ENCODE assay signal across 28 mouse cellular contexts in genomic region chr7:104216011-104216535, GRCm38 (mm10). TPM values are rescaled to one million over a fixed set of nuclear protein-coding genes. Genes with fewer than 3 reads are reported as not detected.
DNase-seq lines count a peak whose midpoint lies in the region; ATAC-seq and TF ChIP-seq lines count a peak whose summit lies in the region.
"Had no signal": no experiment of that assay in that cellular context is flagged by ENCODE, and none has a peak within 500 bp of the region (broad histone marks: within the 10 kb centered on the region; RNA-seq: fewer than 3 reads in every experiment).

No protein-coding gene starts in this region.

- no peak overlapping the region for H3K4me3 ChIP-seq in lung, postnatal 0 days (ENCODE audit: low read depth, low read length)
- H3K4me3 ChIP-seq in ES-Bruce4 (ENCODE audit: low read depth, low read length) = no peak overlapping the region
- H3K4me3 ChIP-seq: embryonic facial prominence, embryonic 10.5 days; forebrain, embryonic 13.5 days; gastrocnemius, adult 2 months; heart, embryonic 10.5 days; hindbrain, embryonic 13.5 days had no signal

- no peaks in the 10 kb centered on the region for H3K36me3 ChIP-seq in lung, postnatal 0 days (ENCODE audit: insufficient read depth, low read length)
- H3K36me3 ChIP-seq in ES-Bruce4 (ENCODE audit: control insufficient read depth, insufficient read depth, low read length, poor library complexity, severe bottlenecking) = peaks cover 2% of the 10 kb centered on the region
- H3K36me3 ChIP-seq: embryonic facial prominence, embryonic 10.5 days; heart, embryonic 10.5 days; hindbrain, embryonic 13.5 days had no signal

- H3K27ac ChIP-seq in lung, postnatal 0 days (ENCODE audit: low read length) = no peak overlapping the region
- H3K27ac ChIP-seq in ES-Bruce4 (ENCODE audit: insufficient read depth, low read length) = peak overlapping the region; percentile 49
- H3K27ac ChIP-seq: embryonic facial prominence, embryonic 10.5 days; forebrain, embryonic 13.5 days; gastrocnemius, adult 2 months; heart, embryonic 10.5 days; hindbrain, embryonic 13.5 days; hindbrain, postnatal 0 days had no signal

- TF ChIP-seq POLR2A in ES-Bruce4 (IDR thresholded peaks at IDR 0.05; ENCODE audit: insufficient read depth, low read length) = no peak

- H3K9ac ChIP-seq in lung, postnatal 0 days (replicated peaks; ENCODE audit: low read depth) = no peak overlapping the region
- no peak overlapping the region for H3K9ac ChIP-seq in ES-Bruce4 (ENCODE audit: low read depth, poor library complexity, severe bottlenecking)
- H3K9ac ChIP-seq: forebrain, embryonic 13.5 days; hindbrain, embryonic 13.5 days had no signal

- DNase-seq in lung, postnatal 0 days (ENCODE audit: low spot score) = peak; percentile 29
- no peak for DNase-seq in lung, adult 18-20 months
- peak; percentile 49 for DNase-seq in ZHBTc4 (ENCODE audit: low read depth, low spot score)
- no peak for DNase-seq in adrenal gland, adult (ENCODE audit: inconsistent age in 2 of 2, low spot score in 1 of 2)
- no peak for DNase-seq in urinary bladder, postnatal 25 days (ENCODE audit: low spot score)
- no peak for DNase-seq in kidney, postnatal 25 days
- DNase-seq: adrenal gland, adult 8-10 months; cerebellum, adult 11-12 months; cerebellum, adult 9-10 months; cerebellum, postnatal 25 days; gastrocnemius, adult 2 months; gastrocnemius, postnatal 25 days; heart, adult 18-20 months; heart, postnatal 10 days had no signal

- WGBS in lung, postnatal 0 days = 46% methylated on average over 1 of the region's 1 CpGs

- H3K9me3 ChIP-seq in lung, postnatal 0 days (ENCODE audit: low read length) = no peaks in the 10 kb centered on the region
- no peaks in the 10 kb centered on the region for H3K9me3 ChIP-seq in ES-Bruce4 (replicated peaks; ENCODE audit: control insufficient read depth, insufficient read depth, low read length, poor library complexity, severe bottlenecking)
- H3K9me3 ChIP-seq: embryonic facial prominence, embryonic 10.5 days; forebrain, embryonic 13.5 days; heart, embryonic 10.5 days; hindbrain, embryonic 13.5 days had no signal

- no peak overlapping the region for H3K4me2 ChIP-seq in lung, postnatal 0 days (replicated peaks; ENCODE audit: low read depth, low read length)
- H3K4me2 ChIP-seq: forebrain, embryonic 13.5 days; hindbrain, embryonic 13.5 days had no signal

- no peak for ATAC-seq in lung, postnatal 0 days
- peak; percentile 73 for ATAC-seq in megakaryocyte progenitor cell, adult 5-6 weeks (replicated peaks; ENCODE audit: poor library complexity)
- ATAC-seq: forebrain, embryonic 13.5 days; hindbrain, postnatal 0 days had no signal

- no peaks in the 10 kb centered on the region; the same call in 1 of the 2 replicates for H3K4me1 ChIP-seq in lung, postnatal 0 days (ENCODE audit: insufficient read depth, low read depth, low read length)
- H3K4me1 ChIP-seq in ES-Bruce4 (ENCODE audit: control insufficient read depth, insufficient read depth, low read length) = peaks cover 4% of the 10 kb centered on the region
- H3K4me1 ChIP-seq: heart, embryonic 10.5 days had no signal

- TF ChIP-seq EP300 in lung, postnatal 0 days (IDR thresholded peaks at IDR 0.05) = no peak
- TF ChIP-seq EP300 in ES-Bruce4 (IDR thresholded peaks at IDR 0.05; ENCODE audit: insufficient read depth, low read depth, low read length) = no peak

- TF ChIP-seq CTCF in lung, postnatal 0 days (IDR thresholded peaks at IDR 0.05) = no peak
- TF ChIP-seq CTCF in ES-Bruce4 (IDR thresholded peaks at IDR 0.05; ENCODE audit: low read depth, low read length) = no peak

- no peaks in the 10 kb centered on the region for H3K27me3 ChIP-seq in lung, postnatal 0 days (replicated peaks; ENCODE audit: insufficient read depth, low read length)
- H3K27me3 ChIP-seq in ES-Bruce4 (ENCODE audit: control insufficient read depth, insufficient read depth, low read length, poor library complexity, severe bottlenecking) = no peaks in the 10 kb centered on the region
- H3K27me3 ChIP-seq: forebrain, embryonic 13.5 days had no signal

RNA-seq across cellular contexts. Expression of gene Trim6, which starts 2.5 kb away (rescaled TPM):
- polyA plus RNA-seq in lung, postnatal 0 days (2015; fragmentation: Nextera tagmentation; extraction: Ambion mirVana) = 0.61 and 1.1 TPM in 2 replicates
- 119 and 128 TPM in 2 replicates for polyA plus RNA-seq in ES-Bruce4 (2011; ENCODE audit: insufficient read depth, insufficient read length, low read depth, missing spikeins)
- total RNA-seq in megakaryocyte progenitor cell, adult 5-6 weeks (2015) = 2.3 and 3.7 TPM in 2 replicates
- total RNA-seq in megakaryocyte progenitor cell, adult 5-6 weeks (2017) = 2.1 and 2.5 TPM in 2 replicates
- total RNA-seq: MEL had no signal

RNA-seq across cellular contexts. Expression of gene Olfr649, which starts 20.3 kb away (rescaled TPM):
- not detected in 2 replicates for polyA plus RNA-seq in lung, postnatal 0 days (2015; fragmentation: Nextera tagmentation; extraction: Ambion mirVana)
- polyA plus RNA-seq in ES-Bruce4 (2011; ENCODE audit: insufficient read depth, insufficient read length, low read depth, missing spikeins) = not detected in 2 replicates
- not detected in 2 replicates for total RNA-seq in megakaryocyte progenitor cell, adult 5-6 weeks (2015)
- not detected in 2 replicates for total RNA-seq in megakaryocyte progenitor cell, adult 5-6 weeks (2017)
- total RNA-seq: adrenal gland, adult 8-10 months; adrenal gland, postnatal 4 days; gastrocnemius, adult 2 months; gastrocnemius, postnatal 25 days; heart, adult 18-20 months; heart, postnatal 10 days; hematopoietic stem cell, adult 5-6 weeks; hindbrain, postnatal 0 days; MEL had no signal
- polyA plus RNA-seq: brain, embryonic 14.5 days; embryonic facial prominence, embryonic 10.5 days; embryonic facial prominence, embryonic 14.5 days; forebrain, embryonic 13.5 days; heart, embryonic 10.5 days; heart, embryonic 14.5 days; hindbrain, embryonic 13.5 days; hindbrain, postnatal 0 days; intestine, embryonic 14.5 days had no signal

RNA-seq across cellular contexts. Expression of gene Trim34a, which starts 28.2 kb away (rescaled TPM):
- polyA plus RNA-seq in lung, postnatal 0 days (2015; fragmentation: Nextera tagmentation; extraction: Ambion mirVana) = 6.5 and 7.3 TPM in 2 replicates
- polyA plus RNA-seq in ES-Bruce4 (2011; ENCODE audit: insufficient read depth, insufficient read length, low read depth, missing spikeins) = 10.6 and 11.6 TPM in 2 replicates
- total RNA-seq in megakaryocyte progenitor cell, adult 5-6 weeks (2015) = 8.6 and 10.9 TPM in 2 replicates
- 10.4 and 16.4 TPM in 2 replicates for total RNA-seq in megakaryocyte progenitor cell, adult 5-6 weeks (2017)

RNA-seq across cellular contexts. Expression of gene Olfr648, which starts 32.9 kb away (rescaled TPM):
- 0.13 TPM in 1 of 2 replicates, not detected in the other for polyA plus RNA-seq in lung, postnatal 0 days (2015; fragmentation: Nextera tagmentation; extraction: Ambion mirVana)
- polyA plus RNA-seq in ES-Bruce4 (2011; ENCODE audit: insufficient read depth, insufficient read length, low read depth, missing spikeins) = not detected in 2 replicates
- total RNA-seq in megakaryocyte progenitor cell, adult 5-6 weeks (2015) = not detected in 2 replicates
- total RNA-seq in megakaryocyte progenitor cell, adult 5-6 weeks (2017) = not detected in 2 replicates
- total RNA-seq: gastrocnemius, adult 2 months; gastrocnemius, postnatal 25 days; heart, adult 18-20 months; heart, postnatal 10 days; hematopoietic stem cell, adult 5-6 weeks; hindbrain, postnatal 0 days; MEL had no signal

RNA-seq across cellular contexts. Expression of gene Olfm5, which starts 51.4 kb away (rescaled TPM):
- polyA plus RNA-seq in lung, postnatal 0 days (2015; fragmentation: Nextera tagmentation; extraction: Ambion mirVana) = not detected in 2 replicates
- not detected in 2 replicates for polyA plus RNA-seq in ES-Bruce4 (2011; ENCODE audit: insufficient read depth, insufficient read length, low read depth, missing spikeins)
- 0.15 TPM in 1 of 2 replicates, not detected in the other for total RNA-seq in megakaryocyte progenitor cell, adult 5-6 weeks (2015)
- 0.17 TPM in 1 of 2 replicates, not detected in the other for total RNA-seq in megakaryocyte progenitor cell, adult 5-6 weeks (2017)
- total RNA-seq: adrenal gland, adult 8-10 months; adrenal gland, postnatal 4 days; gastrocnemius, adult 2 months; gastrocnemius, postnatal 25 days; heart, adult 18-20 months; heart, postnatal 10 days; hematopoietic stem cell, adult 5-6 weeks; hindbrain, postnatal 0 days; MEL had no signal
- polyA plus RNA-seq: brain, embryonic 14.5 days; embryonic facial prominence, embryonic 10.5 days; forebrain, embryonic 13.5 days; heart, embryonic 10.5 days; heart, embryonic 14.5 days; hindbrain, embryonic 13.5 days; hindbrain, postnatal 0 days; intestine, embryonic 14.5 days had no signal

Comparison
In these comparisons a context has a peak if more than half of its experiments do, and no peak if none do; other contexts are left out.
1. DNase-seq: peak in lung, postnatal 0 days (single experiment) and ZHBTc4 (single experiment); none in lung, adult 18-20 months (0 of 2), adrenal gland, adult (0 of 2), urinary bladder, postnatal 25 days (single experiment) and kidney, postnatal 25 days (0 of 2).
2. RNA of gene Trim6, which starts 2.5 kb away (polyA plus RNA-seq): 119 to 128 TPM in ES-Bruce4; 0.61 to 1.1 TPM in lung, postnatal 0 days; every median in the first group is over 10 times any median in the second.